Mouse (Mus musculus): ENCODE data around the gene Snx1. TPM values are rescaled to one million over a fixed set of nuclear protein-coding genes. Genes with fewer than 3 reads are reported as not detected.
A peak's percentile ranks its signal among the peaks of the same experiment; 100 is the strongest.

Gene Snx1
- polyA plus RNA-seq, 1 experiment from 2014 or later: 64.8 TPM

- Histone ChIP-seq H3K4me3 (replicated peaks) (peak within 1 kb of the TSS; percentile 72), H3K4me2 (peak within 1 kb of the TSS; percentile 84), H3K27ac (replicated peaks) (peak within 1 kb of the TSS; percentile 86), H3K9ac (peak within 1 kb of the TSS; percentile 76), H3K9me3 (replicated peaks) (no peaks in the 10 kb centered on the region), H3K4me1 (replicated peaks) (peaks cover 58% of the 10 kb centered on the region), H3K27me3 (peaks cover 18% of the 10 kb centered on the region), H3K36me3 (replicated peaks) (0 out of 2 replicates have a peak, but pooled peaks cover 3% of the 10 kb centered on the region)
- under 1% methylated on average over 58 of the region's 58 CpGs for WGBS (ENCODE audit: insufficient replicate concordance)
- ATAC-seq (ENCODE audit: insufficient read depth): peak; percentile 94
These were observed 31.8 kb upstream of the Snx1 start, which contains the start of gene Dapk2 for GRCm38 (mm10) chr9:66157958-66158830. Gene Dapk2, plus strand, starts transcription at chr9:66158223.

GRCm38 (mm10) chr9:66155534-66155933 lies 29.1 kb upstream of the Snx1 start:
- H3K36me3 ChIP-seq (replicated peaks): 0 out of 2 replicates have a peak, but pooled peaks cover 3% of the 10 kb centered on the region
- H3K27me3 ChIP-seq: peaks cover 32% of the 10 kb centered on the region
- no peak overlapping the region for H3K4me3 ChIP-seq (replicated peaks)
- H3K9ac ChIP-seq: no peak overlapping the region
- no peaks in the 10 kb centered on the region for H3K9me3 ChIP-seq (replicated peaks)
- no peak for ATAC-seq (ENCODE audit: insufficient read depth)
- no peak overlapping the region for H3K4me2 ChIP-seq
- no peak overlapping the region for H3K27ac ChIP-seq (replicated peaks)
- peaks cover 40% of the 10 kb centered on the region for H3K4me1 ChIP-seq (replicated peaks)
- WGBS (ENCODE audit: insufficient replicate concordance): 47% methylated on average over 1 of the region's 1 CpGs

- no peak overlapping the region for H3K4me2 ChIP-seq
- WGBS (ENCODE audit: insufficient replicate concordance): 79% methylated on average over 9 of the region's 9 CpGs
- peaks cover 35% of the 10 kb centered on the region for H3K27me3 ChIP-seq
- no peak overlapping the region for H3K4me3 ChIP-seq (replicated peaks)
- no peaks in the 10 kb centered on the region for H3K9me3 ChIP-seq (replicated peaks)
- peaks cover 25% of the 10 kb centered on the region for H3K4me1 ChIP-seq (replicated peaks)
- H3K36me3 ChIP-seq (replicated peaks): no peaks in the 10 kb centered on the region
- H3K27ac ChIP-seq (replicated peaks): no peak overlapping the region
- no peak for ATAC-seq (ENCODE audit: insufficient read depth)
- H3K9ac ChIP-seq: no peak overlapping the region
These were observed 27.6 kb upstream of the Snx1 start for GRCm38 (mm10) chr9:66154013-66154412.

- 63% methylated on average over 6 of the region's 6 CpGs for WGBS (ENCODE audit: insufficient replicate concordance)
- H3K27me3 ChIP-seq: peaks cover 35% of the 10 kb centered on the region
- H3K4me2 ChIP-seq: no peak overlapping the region
- ATAC-seq (ENCODE audit: insufficient read depth): no peak
- no peaks in the 10 kb centered on the region for H3K36me3 ChIP-seq (replicated peaks)
- H3K9ac ChIP-seq: no peak overlapping the region
- H3K27ac ChIP-seq (replicated peaks): no peak overlapping the region
- no peak overlapping the region for H3K4me3 ChIP-seq (replicated peaks)
- H3K4me1 ChIP-seq (replicated peaks): peaks cover 21% of the 10 kb centered on the region
- no peaks in the 10 kb centered on the region for H3K9me3 ChIP-seq (replicated peaks)
These were observed 27.2 kb upstream of the Snx1 start for GRCm38 (mm10) chr9:66153594-66153993.

- Histone ChIP-seq H3K27ac (replicated peaks) (no peak overlapping the region), H3K4me2 (no peak overlapping the region), H3K27me3 (peaks cover 31% of the 10 kb centered on the region), H3K9me3 (replicated peaks) (no peaks in the 10 kb centered on the region), H3K9ac (no peak overlapping the region), H3K4me3 (replicated peaks) (no peak overlapping the region), H3K4me1 (replicated peaks) (peaks cover 7% of the 10 kb centered on the region; the same call in 1 of the 2 replicates), H3K36me3 (replicated peaks) (no peaks in the 10 kb centered on the region)
- WGBS (ENCODE audit: insufficient replicate concordance): 61% methylated on average over 9 of the region's 9 CpGs
- ATAC-seq (ENCODE audit: insufficient read depth): no peak
These were observed 25.6 kb upstream of the Snx1 start for GRCm38 (mm10) chr9:66152011-66152410.

GRCm38 (mm10) chr9:66146141-66146540 lies 19.8 kb upstream of the Snx1 start:
- no peaks in the 10 kb centered on the region for H3K9me3 ChIP-seq (replicated peaks)
- no peak overlapping the region for H3K4me2 ChIP-seq
- no peaks in the 10 kb centered on the region; the same call in 1 of the 2 replicates for H3K36me3 ChIP-seq (replicated peaks)
- ATAC-seq (ENCODE audit: insufficient read depth): no peak
- H3K4me1 ChIP-seq (replicated peaks): peaks cover 7% of the 10 kb centered on the region; the same call in 1 of the 2 replicates
- peaks cover 7% of the 10 kb centered on the region; the same call in 1 of the 2 replicates for H3K27me3 ChIP-seq
- H3K4me3 ChIP-seq (replicated peaks): no peak overlapping the region
- H3K27ac ChIP-seq (replicated peaks): no peak overlapping the region
- H3K9ac ChIP-seq: no peak overlapping the region

- ATAC-seq (ENCODE audit: insufficient read depth): no peak; the same call in 1 of the 2 replicates
These were observed 17.9 kb upstream of the Snx1 start for GRCm38 (mm10) chr9:66144248-66144647.

GRCm38 (mm10) chr9:66142265-66142664 lies 15.9 kb upstream of the Snx1 start:
- Histone ChIP-seq H3K9me3 (replicated peaks) (no peaks in the 10 kb centered on the region), H3K4me1 (replicated peaks) (peaks cover 7% of the 10 kb centered on the region; the same call in 1 of the 2 replicates), H3K4me2 (no peak overlapping the region), H3K9ac (no peak overlapping the region), H3K36me3 (replicated peaks) (peaks cover 36% of the 10 kb centered on the region), H3K4me3 (replicated peaks) (no peak overlapping the region), H3K27me3 (no peaks in the 10 kb centered on the region), H3K27ac (replicated peaks) (no peak overlapping the region)
- no peak for ATAC-seq (ENCODE audit: insufficient read depth)
- WGBS (ENCODE audit: insufficient replicate concordance): 40% methylated on average over 1 of the region's 1 CpGs

More at GRCm38 (mm10) chr9:66144248-66144647, 17.9 kb upstream of the Snx1 start:
- Histone ChIP-seq H3K36me3 (replicated peaks) (peaks cover 18% of the 10 kb centered on the region), H3K4me3 (replicated peaks) (no peak overlapping the region), H3K27ac (replicated peaks) (no peak overlapping the region), H3K9me3 (replicated peaks) (no peaks in the 10 kb centered on the region), H3K9ac (no peak overlapping the region), H3K4me2 (no peak overlapping the region), H3K4me1 (replicated peaks) (peaks cover 7% of the 10 kb centered on the region; the same call in 1 of the 2 replicates), H3K27me3 (peaks cover 4% of the 10 kb centered on the region; the same call in 1 of the 2 replicates)
- 6% methylated on average over 6 of the region's 6 CpGs for WGBS (ENCODE audit: insufficient replicate concordance)

- no peak overlapping the region for H3K4me2 ChIP-seq
- no peaks in the 10 kb centered on the region for H3K9me3 ChIP-seq (replicated peaks)
- H3K4me1 ChIP-seq (replicated peaks): no peaks in the 10 kb centered on the region; the same call in 1 of the 2 replicates
- H3K4me3 ChIP-seq (replicated peaks): no peak overlapping the region
- H3K36me3 ChIP-seq (replicated peaks): peaks cover 74% of the 10 kb centered on the region
- 86% methylated on average over 7 of the region's 7 CpGs for WGBS (ENCODE audit: insufficient replicate concordance)
- H3K9ac ChIP-seq: no peak overlapping the region
- H3K27ac ChIP-seq (replicated peaks): no peak overlapping the region
- no peaks in the 10 kb centered on the region for H3K27me3 ChIP-seq
- no peak for ATAC-seq (ENCODE audit: insufficient read depth)
These were observed 11.8 kb upstream of the Snx1 start for GRCm38 (mm10) chr9:66138193-66138592.

GRCm38 (mm10) chr9:66135967-66136366 lies 9.6 kb upstream of the Snx1 start:
- H3K36me3 ChIP-seq (replicated peaks): peaks cover 91% of the 10 kb centered on the region
- ATAC-seq (ENCODE audit: insufficient read depth): no peak

GRCm38 (mm10) chr9:66131466-66131865 lies 5.1 kb upstream of the Snx1 start:
- H3K9me3 ChIP-seq (replicated peaks): no peaks in the 10 kb centered on the region
- no peak overlapping the region for H3K4me3 ChIP-seq (replicated peaks)
- ATAC-seq (ENCODE audit: insufficient read depth): no peak
- H3K9ac ChIP-seq: no peak overlapping the region
- H3K27ac ChIP-seq (replicated peaks): peak overlapping the region; percentile 41
- 59% methylated on average over 2 of the region's 2 CpGs for WGBS (ENCODE audit: insufficient replicate concordance)
- peaks cover 64% of the 10 kb centered on the region for H3K36me3 ChIP-seq (replicated peaks)
- no peaks in the 10 kb centered on the region for H3K27me3 ChIP-seq
- no peak overlapping the region for H3K4me2 ChIP-seq
- H3K4me1 ChIP-seq (replicated peaks): peaks cover 42% of the 10 kb centered on the region

More at GRCm38 (mm10) chr9:66135967-66136366, 9.6 kb upstream of the Snx1 start:
- H3K4me3 ChIP-seq (replicated peaks): no peak overlapping the region
- H3K27ac ChIP-seq (replicated peaks): no peak overlapping the region
- H3K9me3 ChIP-seq (replicated peaks): no peaks in the 10 kb centered on the region
- H3K9ac ChIP-seq: no peak overlapping the region
- H3K27me3 ChIP-seq: no peaks in the 10 kb centered on the region
- no peak overlapping the region for H3K4me2 ChIP-seq
- WGBS (ENCODE audit: insufficient replicate concordance): 42% methylated on average over 4 of the region's 4 CpGs
- H3K4me1 ChIP-seq (replicated peaks): peaks cover 4% of the 10 kb centered on the region; the same call in 1 of the 2 replicates

Measured in liver, embryonic 15.5 days (tissue).